ENCODE assay signal across 8 mouse cellular contexts in genomic region chr7:29281201-29282073, GRCm38 (mm10). TPM values are rescaled to one million over a fixed set of nuclear protein-coding genes. Genes with fewer than 3 reads are reported as not detected.
DNase-seq lines count a peak whose midpoint lies in the region; ATAC-seq and TF ChIP-seq lines count a peak whose summit lies in the region.

TSS of gene Spint2 (minus strand) at chr7:29281912.

- peak; percentile 44 for TF ChIP-seq CTCF in midbrain, postnatal 0 days (IDR thresholded peaks at IDR 0.05)

- H3K4me3 ChIP-seq in brown adipose tissue, adult 24 weeks (ENCODE audit: insufficient read depth, low read depth, low read length): peak within 1 kb of the TSS; percentile 66
- H3K4me3 ChIP-seq in limb, embryonic 15.5 days: peak within 1 kb of the TSS; percentile 64
- peak within 1 kb of the TSS; percentile 68 for H3K4me3 ChIP-seq in midbrain, postnatal 0 days (ENCODE audit: low read depth, low read length)
- H3K4me3 ChIP-seq in stomach, embryonic 16.5 days (replicated peaks; ENCODE audit: low read length): peak within 1 kb of the TSS; percentile 60

- H3K27ac ChIP-seq in brown adipose tissue, adult 24 weeks (replicated peaks; ENCODE audit: low read depth, low read length): no peak within 1 kb of the TSS
- H3K27ac ChIP-seq in limb, embryonic 15.5 days: peak within 1 kb of the TSS; percentile 80
- H3K27ac ChIP-seq in midbrain, postnatal 0 days (ENCODE audit: low read depth, low read length): peak within 1 kb of the TSS; percentile 21; the same call in 1 of the 2 replicates
- H3K27ac ChIP-seq in stomach, embryonic 16.5 days (ENCODE audit: low read length): peak within 1 kb of the TSS; percentile 86

- no peaks in the 10 kb centered on the region for H3K36me3 ChIP-seq in limb, embryonic 15.5 days
- no peaks in the 10 kb centered on the region for H3K36me3 ChIP-seq in midbrain, postnatal 0 days (ENCODE audit: insufficient read depth, low read length)
- H3K36me3 ChIP-seq in stomach, embryonic 16.5 days (ENCODE audit: control insufficient read depth, insufficient read depth, low read length): no peaks in the 10 kb centered on the region

- H3K4me2 ChIP-seq in limb, embryonic 15.5 days: peak within 1 kb of the TSS; percentile 99
- peak within 1 kb of the TSS; percentile 97 for H3K4me2 ChIP-seq in midbrain, postnatal 0 days (ENCODE audit: low read depth, low read length, poor library complexity, severe bottlenecking)
- H3K4me2 ChIP-seq in stomach, embryonic 16.5 days (ENCODE audit: low read depth, low read length): peak within 1 kb of the TSS; percentile 81

- no peaks in the 10 kb centered on the region for H3K4me1 ChIP-seq in brown adipose tissue, adult 24 weeks (ENCODE audit: control insufficient read depth, insufficient read depth, insufficient read length, low read length)
- H3K4me1 ChIP-seq in limb, embryonic 15.5 days: peaks cover 30% of the 10 kb centered on the region
- H3K4me1 ChIP-seq in midbrain, postnatal 0 days (ENCODE audit: insufficient read depth, low read length): 0 out of 2 replicates have a peak, but pooled peaks cover 2% of the 10 kb centered on the region
- H3K4me1 ChIP-seq in stomach, embryonic 16.5 days (ENCODE audit: control insufficient read depth, insufficient read depth, low read length): peaks cover 7% of the 10 kb centered on the region; the same call in 1 of the 2 replicates

- H3K9ac ChIP-seq in limb, embryonic 15.5 days: peak within 1 kb of the TSS; percentile 57
- H3K9ac ChIP-seq in midbrain, postnatal 0 days (replicated peaks; ENCODE audit: low read length, poor library complexity, severe bottlenecking): peak within 1 kb of the TSS; percentile 79
- peak within 1 kb of the TSS; percentile 79 for H3K9ac ChIP-seq in stomach, embryonic 16.5 days (ENCODE audit: low read length)

- under 1% methylated on average over 78 of the region's 80 CpGs for WGBS in limb, embryonic 15.5 days
- WGBS in midbrain, postnatal 0 days: under 1% methylated on average over 75 of the region's 80 CpGs
- under 1% methylated on average over 80 of the region's 80 CpGs for WGBS in stomach, embryonic 16.5 days

- DNase-seq in gastrocnemius, postnatal 10 days: peak; percentile 46
- no peak for DNase-seq in gastrocnemius, adult 18-20 months (ENCODE audit: low spot score)
- peak; percentile 94 for DNase-seq in kidney, adult 11 months
- peak; percentile 60 for DNase-seq in midbrain, postnatal 0 days (ENCODE audit: low spot score)

- peaks cover 22% of the 10 kb centered on the region for H3K27me3 ChIP-seq in limb, embryonic 15.5 days
- 0 out of 2 replicates have a peak, but pooled peaks cover 8% of the 10 kb centered on the region for H3K27me3 ChIP-seq in midbrain, postnatal 0 days (ENCODE audit: insufficient read depth, low read length)
- peaks cover 9% of the 10 kb centered on the region; the same call in 1 of the 2 replicates for H3K27me3 ChIP-seq in stomach, embryonic 16.5 days (ENCODE audit: control insufficient read depth, insufficient read depth, low read length)

- H3K9me3 ChIP-seq in limb, embryonic 15.5 days: no peaks in the 10 kb centered on the region
- H3K9me3 ChIP-seq in midbrain, postnatal 0 days (ENCODE audit: low read length): no peaks in the 10 kb centered on the region
- no peaks in the 10 kb centered on the region for H3K9me3 ChIP-seq in stomach, embryonic 16.5 days (replicated peaks; ENCODE audit: control insufficient read depth, low read length)

- ATAC-seq in granulocyte monocyte progenitor cell, adult 5-6 weeks (replicated peaks; ENCODE audit: poor library complexity, severe bottlenecking): peak; percentile 67
- ATAC-seq in limb, embryonic 15.5 days (ENCODE audit: insufficient number of reproducible peaks, low FRiP score, low TSS enrichment, low read depth): 0 out of 2 replicates have a peak, but pooled peaks have one; percentile 63
- ATAC-seq in midbrain, postnatal 0 days (ENCODE audit: low FRiP score): peak; percentile 85
- peak; percentile 92 for ATAC-seq in stomach, embryonic 16.5 days (ENCODE audit: insufficient read depth, low FRiP score)

RNA-seq across cellular contexts. Expression of gene Spint2, which starts in this region (rescaled TPM):
- 1 to 10 TPM; 6.6 to 8.2 TPM for total RNA-seq in gastrocnemius, postnatal 10 days (2021)
- total RNA-seq in gastrocnemius, adult 18-20 months (2021): 10 to 100 TPM in 1 of 2 experiments, 1 to 10 TPM in 1; 8.2 to 14.7 TPM
- 3.9 and 5.6 TPM in 2 replicates for polyA plus RNA-seq in brown adipose tissue, adult 24 weeks (2012; ENCODE audit: insufficient read depth, insufficient read length, missing spikeins)
- total RNA-seq in granulocyte monocyte progenitor cell, adult 5-6 weeks (2014; fragmentation: Nextera tagmentation): 45.1 and 55.0 TPM in 2 replicates
- total RNA-seq in granulocyte monocyte progenitor cell, adult 5-6 weeks (2017): 24.4 and 29.9 TPM in 2 replicates
- polyA plus RNA-seq in limb, embryonic 15.5 days (2015; fragmentation: Nextera tagmentation; extraction: Ambion mirVana): 187 and 194 TPM in 2 replicates
- 46.6 and 47.7 TPM in 2 replicates for total RNA-seq in midbrain, postnatal 0 days (2014; rRNA removed)
- 148 and 153 TPM in 2 replicates for polyA plus RNA-seq in midbrain, postnatal 0 days (2015; fragmentation: Nextera tagmentation; extraction: Ambion mirVana)
- polyA plus RNA-seq in stomach, embryonic 16.5 days (2015; fragmentation: Nextera tagmentation; extraction: Ambion mirVana): 399 and 413 TPM in 2 replicates

Comparison
In these comparisons a context has a peak if more than half of its experiments do, and no peak if none do; other contexts are left out.
1. RNA of gene Spint2 (polyA plus RNA-seq): 399 to 413 TPM in stomach, embryonic 16.5 days, 187 to 194 TPM in limb, embryonic 15.5 days and 148 to 153 TPM in midbrain, postnatal 0 days; 3.9 to 5.6 TPM in brown adipose tissue, adult 24 weeks; every median in the first group is over 10 times any median in the second.
2. Peak in every context shown above with its lines, with median percentiles within 50 percentile points of each other: H3K4me3 ChIP-seq, ATAC-seq, H3K4me2 ChIP-seq and H3K9ac ChIP-seq.